Mouse (Mus musculus): ENCODE measurements around the gene Tnnt3. TPM values are rescaled to one million over a fixed set of nuclear protein-coding genes. Genes with fewer than 3 reads are reported as not detected.

Gene Tnnt3
- polyA plus RNA-seq, 1 experiment from 2014 or later = 1.7 TPM

- H3K27me3 ChIP-seq (ENCODE audit: control insufficient read depth, insufficient read depth, low read length) = 0 out of 2 replicates have a peak, but pooled peaks cover 2% of the 10 kb centered on the region
- DNase-seq (ENCODE audit: low spot score) = no peak
- no peak overlapping the region for H3K4me3 ChIP-seq (ENCODE audit: low read depth, low read length)
- H3K27ac ChIP-seq (ENCODE audit: low read depth, low read length) = no peak overlapping the region
- ATAC-seq (ENCODE audit: low FRiP score) = no peak
- H3K4me2 ChIP-seq (replicated peaks; ENCODE audit: low read depth, low read length) = no peak overlapping the region
- H3K36me3 ChIP-seq (ENCODE audit: control insufficient read depth, insufficient read depth, low read length) = no peaks in the 10 kb centered on the region
- H3K4me1 ChIP-seq (replicated peaks; ENCODE audit: control insufficient read depth, insufficient read depth, low read length) = peaks cover 13% of the 10 kb centered on the region; the same call in 1 of the 2 replicates
- H3K9ac ChIP-seq (ENCODE audit: low read depth, low read length) = no peak overlapping the region
- no peaks in the 10 kb centered on the region for H3K9me3 ChIP-seq (ENCODE audit: control insufficient read depth, low read length)
Measured at GRCm38 (mm10) chr7:142479307-142479706, 19.3 kb upstream of the Tnnt3 start.

- WGBS = 87% methylated on average over 3 of the region's 3 CpGs
- Histone ChIP-seq H3K36me3 (ENCODE audit: control insufficient read depth, insufficient read depth, low read length) (no peaks in the 10 kb centered on the region), H3K4me3 (ENCODE audit: low read depth, low read length) (no peak overlapping the region), H3K9ac (ENCODE audit: low read depth, low read length) (no peak overlapping the region), H3K27me3 (ENCODE audit: control insufficient read depth, insufficient read depth, low read length) (0 out of 2 replicates have a peak, but pooled peaks cover 2% of the 10 kb centered on the region), H3K9me3 (ENCODE audit: control insufficient read depth, low read length) (no peaks in the 10 kb centered on the region), H3K27ac (ENCODE audit: low read depth, low read length) (no peak overlapping the region), H3K4me2 (replicated peaks; ENCODE audit: low read depth, low read length) (no peak overlapping the region), H3K4me1 (replicated peaks; ENCODE audit: control insufficient read depth, insufficient read depth, low read length) (peaks cover 11% of the 10 kb centered on the region; the same call in 1 of the 2 replicates)
- ATAC-seq (ENCODE audit: low FRiP score) = no peak
- no peak for DNase-seq (ENCODE audit: low spot score)
Measured at GRCm38 (mm10) chr7:142479886-142480285, 18.8 kb upstream of the Tnnt3 start.

- H3K27me3 ChIP-seq (ENCODE audit: control insufficient read depth, insufficient read depth, low read length) = no peaks in the 10 kb centered on the region
- no peak overlapping the region for H3K4me3 ChIP-seq (ENCODE audit: low read depth, low read length)
- H3K27ac ChIP-seq (ENCODE audit: low read depth, low read length) = no peak overlapping the region
- no peak overlapping the region for H3K4me2 ChIP-seq (replicated peaks; ENCODE audit: low read depth, low read length)
- H3K9ac ChIP-seq (ENCODE audit: low read depth, low read length) = no peak overlapping the region
- peaks cover 10% of the 10 kb centered on the region; the same call in 1 of the 2 replicates for H3K4me1 ChIP-seq (replicated peaks; ENCODE audit: control insufficient read depth, insufficient read depth, low read length)
- no peaks in the 10 kb centered on the region for H3K36me3 ChIP-seq (ENCODE audit: control insufficient read depth, insufficient read depth, low read length)
- WGBS = 96% methylated on average over 3 of the region's 3 CpGs
- ATAC-seq (ENCODE audit: low FRiP score) (no peak), DNase-seq (ENCODE audit: low spot score) (no peak)
- H3K9me3 ChIP-seq (ENCODE audit: control insufficient read depth, low read length) = no peaks in the 10 kb centered on the region
Measured at GRCm38 (mm10) chr7:142480661-142481060, 18.0 kb upstream of the Tnnt3 start.

- H3K4me1 ChIP-seq (replicated peaks; ENCODE audit: control insufficient read depth, insufficient read depth, low read length) = peaks cover 10% of the 10 kb centered on the region; the same call in 1 of the 2 replicates
- WGBS = 13% methylated on average over 3 of the region's 5 CpGs
Measured at GRCm38 (mm10) chr7:142481186-142481567, 17.5 kb upstream of the Tnnt3 start.

GRCm38 (mm10) chr7:142481568-142482255 is 16.9 kb upstream of the Tnnt3 start:
- DNase-seq (ENCODE audit: low spot score) = peak; percentile 67
- Histone ChIP-seq H3K4me2 (replicated peaks; ENCODE audit: low read depth, low read length) (peak overlapping the region; percentile 63), H3K4me1 (replicated peaks; ENCODE audit: control insufficient read depth, insufficient read depth, low read length) (peaks cover 11% of the 10 kb centered on the region; the same call in 1 of the 2 replicates), H3K27me3 (ENCODE audit: control insufficient read depth, insufficient read depth, low read length) (no peaks in the 10 kb centered on the region), H3K36me3 (ENCODE audit: control insufficient read depth, insufficient read depth, low read length) (no peaks in the 10 kb centered on the region), H3K4me3 (ENCODE audit: low read depth, low read length) (peak overlapping the region; percentile 16; the same call in 1 of the 2 replicates), H3K9me3 (ENCODE audit: control insufficient read depth, low read length) (no peaks in the 10 kb centered on the region), H3K9ac (ENCODE audit: low read depth, low read length) (peak overlapping the region; percentile 79), H3K27ac (ENCODE audit: low read depth, low read length) (peak overlapping the region; percentile 75)
- ATAC-seq (ENCODE audit: low FRiP score) = peak; percentile 62
- 2% methylated on average over 22 of the region's 22 CpGs for WGBS

More at GRCm38 (mm10) chr7:142481186-142481567, 17.5 kb upstream of the Tnnt3 start:
- no peaks in the 10 kb centered on the region for H3K9me3 ChIP-seq (ENCODE audit: control insufficient read depth, low read length)
- ATAC-seq (ENCODE audit: low FRiP score) (peak; percentile 14), DNase-seq (ENCODE audit: low spot score) (peak; percentile 79)
- no peaks in the 10 kb centered on the region for H3K27me3 ChIP-seq (ENCODE audit: control insufficient read depth, insufficient read depth, low read length)
- peak overlapping the region; percentile 79 for H3K9ac ChIP-seq (ENCODE audit: low read depth, low read length)
- H3K4me2 ChIP-seq (replicated peaks; ENCODE audit: low read depth, low read length) = peak overlapping the region; percentile 63
- no peaks in the 10 kb centered on the region for H3K36me3 ChIP-seq (ENCODE audit: control insufficient read depth, insufficient read depth, low read length)
- H3K4me3 ChIP-seq (ENCODE audit: low read depth, low read length) = peak overlapping the region; percentile 16; the same call in 1 of the 2 replicates
- H3K27ac ChIP-seq (ENCODE audit: low read depth, low read length) = peak overlapping the region; percentile 75

- H3K9ac ChIP-seq (ENCODE audit: low read depth, low read length) = peak overlapping the region; percentile 79
- H3K4me1 ChIP-seq (replicated peaks; ENCODE audit: control insufficient read depth, insufficient read depth, low read length) = peaks cover 15% of the 10 kb centered on the region; the same call in 1 of the 2 replicates
- no peak overlapping the region for H3K4me3 ChIP-seq (ENCODE audit: low read depth, low read length)
- DNase-seq (ENCODE audit: low spot score) = peak; percentile 53
- no peaks in the 10 kb centered on the region for H3K9me3 ChIP-seq (ENCODE audit: control insufficient read depth, low read length)
- no peaks in the 10 kb centered on the region for H3K36me3 ChIP-seq (ENCODE audit: control insufficient read depth, insufficient read depth, low read length)
- no peaks in the 10 kb centered on the region for H3K27me3 ChIP-seq (ENCODE audit: control insufficient read depth, insufficient read depth, low read length)
- WGBS = 23% methylated on average over 6 of the region's 6 CpGs
- H3K27ac ChIP-seq (ENCODE audit: low read depth, low read length) = peak overlapping the region; percentile 75
- peak; percentile 33 for ATAC-seq (ENCODE audit: low FRiP score)
- H3K4me2 ChIP-seq (replicated peaks; ENCODE audit: low read depth, low read length) = peak overlapping the region; percentile 63; the same call in 1 of the 2 replicates
Measured at GRCm38 (mm10) chr7:142482256-142482609, 16.4 kb upstream of the Tnnt3 start.

GRCm38 (mm10) chr7:142483136-142483535 is 15.5 kb upstream of the Tnnt3 start:
- WGBS = 55% methylated on average over 11 of the region's 11 CpGs
- Histone ChIP-seq H3K9me3 (ENCODE audit: control insufficient read depth, low read length) (no peaks in the 10 kb centered on the region), H3K4me1 (replicated peaks; ENCODE audit: control insufficient read depth, insufficient read depth, low read length) (peaks cover 19% of the 10 kb centered on the region; the same call in 1 of the 2 replicates), H3K9ac (ENCODE audit: low read depth, low read length) (no peak overlapping the region), H3K4me3 (ENCODE audit: low read depth, low read length) (no peak overlapping the region), H3K27ac (ENCODE audit: low read depth, low read length) (no peak overlapping the region), H3K36me3 (ENCODE audit: control insufficient read depth, insufficient read depth, low read length) (no peaks in the 10 kb centered on the region), H3K27me3 (ENCODE audit: control insufficient read depth, insufficient read depth, low read length) (no peaks in the 10 kb centered on the region), H3K4me2 (replicated peaks; ENCODE audit: low read depth, low read length) (no peak overlapping the region)
- ATAC-seq (ENCODE audit: low FRiP score) = no peak
- no peak for DNase-seq (ENCODE audit: low spot score)

GRCm38 (mm10) chr7:142484780-142485179 is 13.9 kb upstream of the Tnnt3 start:
- Histone ChIP-seq H3K4me2 (replicated peaks; ENCODE audit: low read depth, low read length) (no peak overlapping the region), H3K9ac (ENCODE audit: low read depth, low read length) (no peak overlapping the region), H3K4me3 (ENCODE audit: low read depth, low read length) (no peak overlapping the region), H3K36me3 (ENCODE audit: control insufficient read depth, insufficient read depth, low read length) (no peaks in the 10 kb centered on the region), H3K4me1 (replicated peaks; ENCODE audit: control insufficient read depth, insufficient read depth, low read length) (peaks cover 19% of the 10 kb centered on the region; the same call in 1 of the 2 replicates), H3K27me3 (ENCODE audit: control insufficient read depth, insufficient read depth, low read length) (no peaks in the 10 kb centered on the region), H3K9me3 (ENCODE audit: control insufficient read depth, low read length) (no peaks in the 10 kb centered on the region), H3K27ac (ENCODE audit: low read depth, low read length) (no peak overlapping the region)
- WGBS = 80% methylated on average over 8 of the region's 12 CpGs
- no peak for DNase-seq (ENCODE audit: low spot score)
- ATAC-seq (ENCODE audit: low FRiP score) = no peak

- Histone ChIP-seq H3K27me3 (ENCODE audit: control insufficient read depth, insufficient read depth, low read length) (no peaks in the 10 kb centered on the region), H3K9me3 (ENCODE audit: control insufficient read depth, low read length) (no peaks in the 10 kb centered on the region), H3K4me3 (ENCODE audit: low read depth, low read length) (no peak overlapping the region), H3K4me2 (replicated peaks; ENCODE audit: low read depth, low read length) (no peak overlapping the region), H3K9ac (ENCODE audit: low read depth, low read length) (peak overlapping the region; percentile 35), H3K27ac (ENCODE audit: low read depth, low read length) (no peak overlapping the region; the same call in 1 of the 2 replicates), H3K36me3 (ENCODE audit: control insufficient read depth, insufficient read depth, low read length) (no peaks in the 10 kb centered on the region), H3K4me1 (replicated peaks; ENCODE audit: control insufficient read depth, insufficient read depth, low read length) (peaks cover 16% of the 10 kb centered on the region; the same call in 1 of the 2 replicates)
- no peak for DNase-seq (ENCODE audit: low spot score)
- 69% methylated on average over 8 of the region's 8 CpGs for WGBS
- no peak for ATAC-seq (ENCODE audit: low FRiP score)
Measured at GRCm38 (mm10) chr7:142486751-142487162, 11.9 kb upstream of the Tnnt3 start.
